Mouse (Mus musculus) liver, postnatal 0 days (tissue): ENCODE results near the gene Mafg.

Experiments
- CTCF ChIP-seq: sonication (generic); IDR thresholded peaks from 2 replicates; pipeline ENCODE4 v1.5.1; 2016; ENCODE audit warnings: antibody characterized with exemption, low read depth
- EP300 ChIP-seq: IDR thresholded peaks from 2 replicates; pipeline ENCODE4 v1.6.1; 2016; ENCODE audit warnings: antibody characterized with exemption, low read depth, mild to moderate bottlenecking

- no peak for TF ChIP-seq CTCF
- no peak for TF ChIP-seq EP300
These were observed 7.9 kb upstream of the Mafg start for GRCm38 (mm10) chr11:120641255-120641654.
